In the genomic region with DNA sequence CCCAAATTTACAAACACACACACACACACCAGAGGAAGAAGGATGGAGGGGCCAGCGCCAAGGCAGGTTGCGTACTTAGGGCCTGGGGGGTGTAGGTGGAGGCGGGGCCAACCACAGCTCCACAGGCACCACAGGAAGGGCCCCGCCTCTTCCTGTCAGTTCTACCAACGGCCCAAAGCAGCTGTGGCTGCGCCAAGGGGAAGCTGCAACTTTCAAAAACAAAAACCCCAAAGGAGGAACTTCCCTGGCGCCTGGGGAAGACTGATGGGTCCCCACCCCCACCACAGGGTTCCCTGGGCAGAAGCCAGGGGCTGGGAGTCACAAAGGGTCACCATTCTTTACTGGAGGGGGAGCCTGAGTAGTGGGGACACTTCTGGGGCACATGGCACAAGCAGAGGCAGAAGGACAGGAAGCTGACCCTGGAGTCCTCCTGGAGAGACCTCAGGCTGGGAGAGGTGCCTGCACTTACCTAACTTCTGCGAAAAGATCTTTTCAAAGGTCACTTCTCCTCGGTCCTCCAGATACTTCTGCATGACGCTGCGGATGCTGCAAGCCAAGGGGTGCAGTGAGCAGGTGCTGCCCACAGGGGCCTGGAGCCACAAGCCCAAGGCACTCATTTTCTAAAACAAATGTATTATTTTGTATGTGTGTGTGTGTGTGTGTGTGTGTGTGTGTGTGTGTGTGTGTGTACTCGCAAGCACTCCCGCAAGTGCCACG, we compare ENCODE assay signal across 9 mouse cellular contexts. TPM values are rescaled to one million over a fixed set of nuclear protein-coding genes. Genes with fewer than 3 reads are reported as not detected.
A peak's percentile ranks its signal among the peaks of the same experiment; 100 is the strongest.
DNase-seq lines count a peak whose midpoint lies in the region; ATAC-seq and TF ChIP-seq lines count a peak whose summit lies in the region.
"Had no signal": no experiment of that assay in that cellular context is flagged by ENCODE, and none has a peak within 500 bp of the region (broad histone marks: within the 10 kb centered on the region; RNA-seq: fewer than 3 reads in every experiment).

No protein-coding gene starts in this region.

- H3K27ac ChIP-seq in kidney, adult 2 months (ENCODE audit: insufficient read depth, low read depth, low read length), result peak overlapping the region; percentile 62
- H3K27ac ChIP-seq in lung, postnatal 0 days (ENCODE audit: low read length), result peak overlapping the region; percentile 63
- H3K27ac ChIP-seq: neural tube, embryonic 12.5 days had no signal

- DNase-seq in right cerebral cortex, postnatal 14 days, result peak; percentile 23
- DNase-seq in right cerebral cortex, postnatal 4 days, result no peak
- peak; percentile 71 for DNase-seq in gastrocnemius, postnatal 25 days
- peak; percentile 88 for DNase-seq in kidney, adult 2 months
- peak; percentile 80 for DNase-seq in lung, postnatal 0 days (ENCODE audit: low spot score)
- peak; percentile 87 to 92 for DNase-seq in thymus, adult 18-20 months
- no peak for DNase-seq in cerebellum, adult 11 months

- H3K9ac ChIP-seq in lung, postnatal 0 days (replicated peaks; ENCODE audit: low read depth), result no peak overlapping the region
- H3K9ac ChIP-seq: neural tube, embryonic 12.5 days had no signal

- 44% methylated on average over 14 of the region's 14 CpGs for WGBS in kidney, adult 2 months
- 57% methylated on average over 14 of the region's 14 CpGs for WGBS in lung, postnatal 0 days

- H3K9me3 ChIP-seq in lung, postnatal 0 days (ENCODE audit: low read length), result no peaks in the 10 kb centered on the region
- H3K9me3 ChIP-seq: neural tube, embryonic 12.5 days had no signal

- no peaks in the 10 kb centered on the region for H3K27me3 ChIP-seq in kidney, adult 2 months (replicated peaks; ENCODE audit: control insufficient read depth, insufficient read depth, low read length)
- no peaks in the 10 kb centered on the region for H3K27me3 ChIP-seq in lung, postnatal 0 days (replicated peaks; ENCODE audit: insufficient read depth, low read length)
- H3K27me3 ChIP-seq: neural tube, embryonic 12.5 days had no signal

- ATAC-seq in lung, postnatal 0 days, result peak; percentile 82
- ATAC-seq in erythroblast, adult 5-6 weeks (replicated peaks; ENCODE audit: low FRiP score, poor library complexity, severe bottlenecking), result no peak

- peaks cover 5% of the 10 kb centered on the region; the same call in 1 of the 2 replicates for H3K4me1 ChIP-seq in kidney, adult 2 months (ENCODE audit: control insufficient read depth, insufficient read depth, low read length)
- H3K4me1 ChIP-seq in lung, postnatal 0 days (ENCODE audit: insufficient read depth, low read depth, low read length), result peaks cover 4% of the 10 kb centered on the region
- H3K4me1 ChIP-seq: neural tube, embryonic 12.5 days had no signal

- H3K4me2 ChIP-seq in lung, postnatal 0 days (replicated peaks; ENCODE audit: low read depth, low read length), result no peak overlapping the region; the same call in 1 of the 2 replicates
- H3K4me2 ChIP-seq: neural tube, embryonic 12.5 days had no signal

- TF ChIP-seq EP300 in lung, postnatal 0 days (IDR thresholded peaks at IDR 0.05), result peak; percentile 53; the same call in 1 of the 2 replicates

- no peak overlapping the region for H3K4me3 ChIP-seq in kidney, adult 2 months (ENCODE audit: insufficient read depth, low read depth, low read length)
- no peak overlapping the region for H3K4me3 ChIP-seq in lung, postnatal 0 days (ENCODE audit: low read depth, low read length)
- H3K4me3 ChIP-seq: neural tube, embryonic 12.5 days had no signal

- TF ChIP-seq CTCF in kidney, adult 2 months (conservative IDR thresholded peaks at IDR 0.05; ENCODE audit: insufficient read depth, insufficient read length, low read depth, low read length), result no peak
- TF ChIP-seq CTCF in lung, postnatal 0 days (IDR thresholded peaks at IDR 0.05), result no peak

- TF ChIP-seq POLR2A in kidney, adult 2 months (IDR thresholded peaks at IDR 0.05; ENCODE audit: low read depth, low read length), result no peak

- no peaks in the 10 kb centered on the region; the same call in 1 of the 2 replicates for H3K36me3 ChIP-seq in kidney, adult 2 months (ENCODE audit: control insufficient read depth, insufficient read depth, low read length)
- peaks cover 31% of the 10 kb centered on the region for H3K36me3 ChIP-seq in lung, postnatal 0 days (ENCODE audit: insufficient read depth, low read length)

RNA-seq across cellular contexts. Expression of gene Grk2, which starts 11.5 kb away (rescaled TPM):
- 10 to 100 TPM; 39.2 to 47.9 TPM for total RNA-seq in gastrocnemius, postnatal 25 days (2021)
- polyA plus RNA-seq in kidney, adult 2 months (2012; rRNA removed), result 56.7 and 60.3 TPM in 2 replicates
- polyA plus RNA-seq in lung, postnatal 0 days (2015; fragmentation: Nextera tagmentation; extraction: Ambion mirVana), result 13.9 and 14.0 TPM in 2 replicates
- total RNA-seq in erythroblast, adult 5-6 weeks (2015; ENCODE audit: low replicate concordance), result 63.4 and 93.2 TPM in 2 replicates
- total RNA-seq in erythroblast, adult 5-6 weeks (2017; ENCODE audit: low replicate concordance), result 40.1 and 60.1 TPM in 2 replicates

RNA-seq across cellular contexts. Expression of gene Ankrd13d, which starts 11.6 kb away (rescaled TPM):
- total RNA-seq in gastrocnemius, postnatal 25 days (2021), result under 1 TPM; 0.33 to 0.64 TPM
- polyA plus RNA-seq in kidney, adult 2 months (2012; rRNA removed), result 4.2 and 5.1 TPM in 2 replicates
- polyA plus RNA-seq in lung, postnatal 0 days (2015; fragmentation: Nextera tagmentation; extraction: Ambion mirVana), result 2.0 and 2.6 TPM in 2 replicates
- total RNA-seq in erythroblast, adult 5-6 weeks (2015; ENCODE audit: low replicate concordance), result 0.63 TPM in 1 of 2 replicates, not detected in the other
- 0.84 TPM in 1 of 2 replicates, not detected in the other for total RNA-seq in erythroblast, adult 5-6 weeks (2017; ENCODE audit: low replicate concordance)

RNA-seq across cellular contexts. Expression of gene Ssh3, which starts 25.6 kb away (rescaled TPM):
- total RNA-seq in gastrocnemius, postnatal 25 days (2021), result 1 to 10 TPM; 3.4 to 3.9 TPM
- 39.0 and 61.4 TPM in 2 replicates for polyA plus RNA-seq in kidney, adult 2 months (2012; rRNA removed)
- 22.7 and 24.4 TPM in 2 replicates for polyA plus RNA-seq in lung, postnatal 0 days (2015; fragmentation: Nextera tagmentation; extraction: Ambion mirVana)
- total RNA-seq in erythroblast, adult 5-6 weeks (2015; ENCODE audit: low replicate concordance), result 0.42 and 3.8 TPM in 2 replicates
- 3.0 and 3.2 TPM in 2 replicates for total RNA-seq in erythroblast, adult 5-6 weeks (2017; ENCODE audit: low replicate concordance)

Comparison
In these comparisons a context has a peak if more than half of its experiments do, and no peak if none do; other contexts are left out.
1. DNase-seq: peak in right cerebral cortex, postnatal 14 days (single experiment), gastrocnemius, postnatal 25 days (single experiment), kidney, adult 2 months (single experiment), lung, postnatal 0 days (single experiment) and thymus, adult 18-20 months (2 of 2); none in right cerebral cortex, postnatal 4 days (single experiment) and cerebellum, adult 11 months (single experiment).